Mouse (Mus musculus) CH12.LX (cell line): ENCODE data around the gene Rasgrp2. TPM values are rescaled to one million over a fixed set of nuclear protein-coding genes. Genes with fewer than 3 reads are reported as not detected.

Experiments
- DNase-seq: peaks from one replicate; pipeline ENCODE4 v3.0.0-alpha.2; 2013; ENCODE audit errors: extremely low read depth
- H3K27ac ChIP-seq: 2 replicates; pipeline ENCODE4 v1.5.1; 2012; ENCODE audit warnings: low read depth, mild to moderate bottlenecking, control low read depth, moderate library complexity; ENCODE audit not compliant: insufficient read depth
- H3K27me3 ChIP-seq: replicated peaks from 2 replicates; pipeline ENCODE3; 2012; ENCODE audit warnings: inconsistent platforms
- H3K36me3 ChIP-seq, 2 experiments: replicated peaks in 1 of 2; 2 replicates each; pipeline versions ENCODE3 to v1.6.1; 2012; ENCODE audit warnings: inconsistent platforms in 1 of 2, low read length in 1 of 2, mild to moderate bottlenecking in 1 of 2, mixed read lengths in 1 of 2, moderate library complexity in 1 of 2; ENCODE audit not compliant: control insufficient read depth in 1 of 2, insufficient read depth in 1 of 2
- H3K4me1 ChIP-seq, 2 experiments: 2 replicates each; pipeline ENCODE4 v1.6.1; 2012; ENCODE audit warnings: inconsistent platforms in 1 of 2, moderate library complexity in 1 of 2; ENCODE audit not compliant: insufficient read depth in 2 of 2, control insufficient read depth in 1 of 2
- H3K4me2 ChIP-seq: 2 replicates; pipeline ENCODE4 v1.6.1; 2012; ENCODE audit warnings: low read depth, mild to moderate bottlenecking, control low read depth; ENCODE audit not compliant: poor library complexity, insufficient read depth, severe bottlenecking
- H3K4me3 ChIP-seq, 3 experiments: fragments of 150-350 bp in 1 of 3; sonication (generic) in 1 of 3; replicated peaks in 1 of 3; 2 replicates each; pipeline versions ENCODE3 to v1.5.1; 2011 to 2012; ENCODE audit warnings: low read depth in 2 of 3, low read length in 2 of 3, mild to moderate bottlenecking in 2 of 3, moderate library complexity in 2 of 3, control low read depth in 1 of 3, improper control_type of control experiment in 1 of 3, inconsistent platforms in 1 of 3, mixed read lengths in 1 of 3; ENCODE audit not compliant: poor library complexity in 1 of 3
- H3K79me2 ChIP-seq: replicated peaks from 2 replicates; pipeline ENCODE4 v1.6.1; 2012; ENCODE audit warnings: mild to moderate bottlenecking, moderate library complexity; ENCODE audit not compliant: control insufficient read depth, poor library complexity, insufficient read depth, severe bottlenecking; ENCODE audit errors: extremely low read depth
- H3K9ac ChIP-seq: 2 replicates; pipeline ENCODE4 v1.6.1; 2012; ENCODE audit warnings: low read depth, mild to moderate bottlenecking, control low read depth, moderate library complexity; ENCODE audit not compliant: insufficient read depth
- H3K9me3 ChIP-seq: replicated peaks from 2 replicates; pipeline ENCODE3; 2012; ENCODE audit warnings: low read length, inconsistent platforms, mixed read lengths
- BHLHE40 ChIP-seq: IDR thresholded peaks from 2 replicates; pipeline ENCODE4 v1.6.1; 2011; ENCODE audit warnings: mild to moderate bottlenecking, low read depth, low read length, improper control_type of control experiment
- CHD1 ChIP-seq: IDR thresholded peaks from 2 replicates; pipeline ENCODE4 v1.6.1; 2012; ENCODE audit warnings: low read depth, low read length, improper control_type of control experiment, inconsistent platforms
- CHD2 ChIP-seq: IDR thresholded peaks from 2 replicates; pipeline ENCODE4 v1.6.1; 2011; ENCODE audit warnings: low read length, improper control_type of control experiment
- CTCF ChIP-seq, 2 experiments: IDR thresholded peaks in 1 of 2; conservative IDR thresholded peaks in 1 of 2; 2 replicates each; pipeline ENCODE4 v1.5.1; 2011 to 2012; ENCODE audit warnings: low read depth in 2 of 2, low read length in 2 of 2, improper control_type of control experiment in 1 of 2, inconsistent platforms in 1 of 2, mild to moderate bottlenecking in 1 of 2, moderate library complexity in 1 of 2
- E2F4 ChIP-seq: IDR thresholded peaks from 2 replicates; pipeline ENCODE4 v1.6.1; 2011; ENCODE audit warnings: low read depth, low read length, improper control_type of control experiment; ENCODE audit not compliant: insufficient replicate concordance
- EP300 ChIP-seq: IDR thresholded peaks from 2 replicates; pipeline ENCODE4 v1.6.1; 2011; ENCODE audit warnings: low read length, improper control_type of control experiment
- ETS1 ChIP-seq: conservative IDR thresholded peaks from 2 replicates; pipeline ENCODE4 v1.6.1; 2012; ENCODE audit warnings: low read depth, mild to moderate bottlenecking, inconsistent platforms, low read length, improper control_type of control experiment, moderate library complexity
- GABPA ChIP-seq: IDR thresholded peaks from 2 replicates; pipeline ENCODE4 v1.6.1; 2012; ENCODE audit warnings: low read depth, low read length, improper control_type of control experiment, inconsistent platforms; ENCODE audit not compliant: insufficient replicate concordance
- HCFC1 ChIP-seq: IDR thresholded peaks from 2 replicates; pipeline ENCODE4 v1.6.1; 2012; ENCODE audit warnings: low read depth, mild to moderate bottlenecking, inconsistent platforms, low read length, improper control_type of control experiment
- IRF4 ChIP-seq: IDR thresholded peaks from 2 replicates; pipeline ENCODE4 v1.6.1; 2014; ENCODE audit warnings: low read depth, mild to moderate bottlenecking, inconsistent platforms, low read length, improper control_type of control experiment
- MAFK ChIP-seq: IDR thresholded peaks from 2 replicates; pipeline ENCODE4 v1.6.1; 2011; ENCODE audit warnings: low read length, improper control_type of control experiment; ENCODE audit not compliant: insufficient replicate concordance
- MAZ ChIP-seq: IDR thresholded peaks from 2 replicates; pipeline ENCODE4 v1.6.1; 2012; ENCODE audit warnings: low read depth, mild to moderate bottlenecking, inconsistent platforms, low read length, improper control_type of control experiment, moderate library complexity
- MXI1 ChIP-seq: IDR thresholded peaks from 2 replicates; pipeline ENCODE4 v1.6.1; 2011; ENCODE audit warnings: mild to moderate bottlenecking, low read depth, low read length, improper control_type of control experiment
- MYC ChIP-seq: IDR thresholded peaks from 2 replicates; pipeline ENCODE4 v1.6.1; 2011; ENCODE audit warnings: low read depth, mild to moderate bottlenecking, improper control_type of control experiment, low read length
- NRF1 ChIP-seq: IDR thresholded peaks from 2 replicates; pipeline ENCODE4 v1.6.1; 2014; ENCODE audit warnings: low read depth, mild to moderate bottlenecking, inconsistent platforms, low read length, improper control_type of control experiment, moderate library complexity
- PAX5 ChIP-seq: IDR thresholded peaks from 2 replicates; pipeline ENCODE4 v1.6.1; 2012; ENCODE audit warnings: low read length, inconsistent platforms, mixed read lengths
- POLR2AphosphoS2 ChIP-seq: IDR thresholded peaks from 2 replicates; pipeline ENCODE4 v1.6.1; 2011; ENCODE audit warnings: low read depth, low read length, improper control_type of control experiment
- SIN3A ChIP-seq: IDR thresholded peaks from 2 replicates; pipeline ENCODE4 v1.6.1; 2012; ENCODE audit warnings: low read length, improper control_type of control experiment, inconsistent platforms
- TCF12 ChIP-seq: IDR thresholded peaks from 2 replicates; pipeline ENCODE4 v1.6.1; 2014; ENCODE audit warnings: low read depth, mild to moderate bottlenecking, inconsistent platforms, low read length, improper control_type of control experiment
- UBTF ChIP-seq: IDR thresholded peaks from 2 replicates; pipeline ENCODE4 v1.6.1; 2012; ENCODE audit warnings: low read depth, mild to moderate bottlenecking, inconsistent platforms, low read length, improper control_type of control experiment, moderate library complexity
- USF2 ChIP-seq: conservative IDR thresholded peaks from 2 replicates; pipeline ENCODE4 v1.6.1; 2011; ENCODE audit warnings: low read depth, low read length, improper control_type of control experiment
- ZC3H11A ChIP-seq: IDR thresholded peaks from 2 replicates; pipeline ENCODE4 v1.6.1; 2012; ENCODE audit warnings: low read depth, mild to moderate bottlenecking, inconsistent platforms, low read length, improper control_type of control experiment
- ZKSCAN1 ChIP-seq: IDR thresholded peaks from 2 replicates; pipeline ENCODE4 v1.6.1; 2012; ENCODE audit warnings: low read depth, inconsistent platforms, low read length, improper control_type of control experiment, borderline replicate concordance
- dilution Hi-C: fragments of 300-500 bp; cut with MboI; formaldehyde crosslinking; loops from 2 replicates; pipeline ENCODE4 v1.14.3; 2020; ENCODE audit warnings: low sequenced_read_pairs; ENCODE audit not compliant: extremely low pct_unique_long_range_greater_than_20kb, extremely low pct_ligation_motif_present
- in situ Hi-C: fragments of 300-500 bp; cut with MboI; formaldehyde crosslinking; loops from 3 replicates; pipeline ENCODE4 v1.14.3; 2019; ENCODE audit warnings: low sequenced_read_pairs, low pct_ligation_motif_present, low pct_unique_long_range_greater_than_20kb, mixed read lengths
- polyA plus RNA-seq: library from polyadenylated mRNA; unstranded; fragments of >175 nt; gene quantifications from 2 replicates; pipeline ENCODE4 v1.2.1, GENCODE M21; 2012; ENCODE audit warnings: low read depth; ENCODE audit not compliant: insufficient read length
- total RNA-seq, 2 experiments: library from RNA; depleted of rRNA; stranded (reverse); fragments of 300-350 nt in 1 of 2; fragments of >200 nt in 1 of 2; gene quantifications; 2 replicates each; pipeline ENCODE4 v1.2.3; 2012 to 2014

Gene Rasgrp2
- total and polyA plus RNA-seq, 3 experiments: 9.3 to 26.0 (median 16.9) TPM

GRCm38 (mm10) chr19:6408749-6409148 is 9.6 kb downstream of the Rasgrp2 start:
- Histone ChIP-seq H3K36me3 (peaks cover 0 to 28% of the 10 kb centered on the region in 2 experiments), H3K4me1 (peaks cover 0 to 31% of the 10 kb centered on the region in 2 experiments; a peak in 2 of 4 replicates), H3K4me2 (no peak overlapping the region), H3K9ac (no peak overlapping the region), H3K27me3 (no peaks in the 10 kb centered on the region), H3K27ac (no peak overlapping the region), H3K79me2 (no peaks in the 10 kb centered on the region), H3K9me3 (no peaks in the 10 kb centered on the region), H3K4me3 (no peak overlapping the region)
- in situ Hi-C loops (loop anchor here (5.0 kb wide), 1 partner anchor 49 kb away; no protein-coding TSS in a partner anchor), dilution Hi-C loops (no loop called here)
- TF ChIP-seq MXI1 (no peak), CHD2 (no peak)
- no peak for DNase-seq

DNA sequence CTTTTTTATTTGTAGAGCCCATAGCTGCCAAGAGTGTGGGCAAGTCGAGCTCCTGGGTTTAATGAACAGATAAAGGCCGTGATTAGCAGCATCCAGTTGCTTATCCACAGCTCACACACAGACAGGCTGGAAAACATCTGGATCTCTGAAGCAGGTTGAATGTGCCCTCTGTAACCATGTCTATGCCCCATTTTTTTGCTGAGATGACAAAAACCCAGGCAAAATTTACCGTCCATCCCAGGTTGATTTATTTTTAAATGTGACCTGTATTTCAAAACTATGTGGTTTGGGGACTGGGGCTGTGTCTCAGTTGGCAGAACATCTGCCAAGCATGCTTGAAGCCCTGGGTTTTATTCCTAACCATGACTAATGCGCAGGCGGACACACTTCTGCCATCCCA is 10.0 kb downstream of the Rasgrp2 start:
- in situ Hi-C loops (loop anchor here (5.0 kb wide), 1 partner anchor 48 kb away; no protein-coding TSS in a partner anchor), dilution Hi-C loops (no loop called here)
- no peak for DNase-seq
- H3K36me3 ChIP-seq: peaks cover 0 to 26% of the 10 kb centered on the region in 2 experiments
- H3K4me2 ChIP-seq: no peak overlapping the region
- peaks cover 0 to 31% of the 10 kb centered on the region in 2 experiments; a peak in 2 of 4 replicates for H3K4me1 ChIP-seq
- H3K4me3 ChIP-seq: no peak overlapping the region
- H3K9ac ChIP-seq: no peak overlapping the region
- H3K27me3 ChIP-seq: no peaks in the 10 kb centered on the region
- H3K79me2 ChIP-seq: no peaks in the 10 kb centered on the region
- TF ChIP-seq ETS1 (no peak), SIN3A (no peak), MAFK (peak; percentile 82)
- no peak overlapping the region for H3K27ac ChIP-seq
- no peaks in the 10 kb centered on the region for H3K9me3 ChIP-seq

DNA sequence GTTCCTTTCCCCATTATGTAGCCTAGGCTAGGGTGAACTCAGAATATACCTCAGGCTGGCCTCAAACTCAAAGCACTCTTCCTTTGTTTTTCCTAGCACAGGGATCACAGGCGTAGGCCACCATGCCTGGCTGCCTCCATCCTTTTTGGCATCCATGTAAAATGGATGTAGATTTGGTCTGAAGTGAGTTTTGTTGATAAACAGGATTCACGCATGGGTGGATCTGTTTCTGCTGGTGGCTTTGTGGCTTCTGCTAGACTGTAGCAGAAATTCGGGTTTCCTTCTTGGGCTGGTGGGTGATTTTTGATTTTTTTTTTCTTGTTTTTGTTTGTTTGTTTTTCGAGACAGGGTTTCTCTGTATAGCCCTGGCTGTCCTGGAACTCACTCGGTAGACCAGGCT is 10.8 kb downstream of the Rasgrp2 start:
- dilution Hi-C loops: no loop called here

More for the DNA sequence above, 10.8 kb downstream of the Rasgrp2 start:
- Histone ChIP-seq H3K9ac (no peak overlapping the region), H3K4me2 (no peak overlapping the region), H3K79me2 (no peaks in the 10 kb centered on the region), H3K4me3 (no peak overlapping the region), H3K4me1 (peaks cover 0 to 31% of the 10 kb centered on the region in 2 experiments; a peak in 2 of 4 replicates), H3K27ac (no peak overlapping the region), H3K36me3 (peaks cover 0 to 20% of the 10 kb centered on the region in 2 experiments), H3K9me3 (no peaks in the 10 kb centered on the region), H3K27me3 (no peaks in the 10 kb centered on the region)
- DNase-seq: peak; percentile 25
- in situ Hi-C loops: loop anchor here (5.0 kb wide), 1 partner anchor 47 kb away; no protein-coding TSS in a partner anchor
- TF ChIP-seq BHLHE40 (no peak), NRF1 (no peak), POLR2AphosphoS2 (no peak), SIN3A (no peak), EP300 (no peak; the same call in 1 of the 2 replicates), HCFC1 (no peak), MXI1 (no peak), MYC (no peak), IRF4 (no peak), CTCF (conservative IDR thresholded peaks at IDR 0.05 in 1 of 2, IDR thresholded peaks at IDR 0.05 in 1 of 2; ENCODE audit: low read depth in 2 of 2, low read length in 2 of 2) (no peak), UBTF (no peak), TCF12 (no peak), USF2 (no peak), GABPA (no peak), E2F4 (no peak), PAX5 (no peak), CHD1 (no peak), ZKSCAN1 (no peak), MAZ (no peak), ZC3H11A (no peak)
